Mouse (Mus musculus): ENCODE measurements at regions not wholly inside any gene's neighbourhood (a gene's known extent, or its start where the extent isn't known, plus 50 kb on each side); places are given as distances from the start of the nearest gene placed in this dataset.
A peak's percentile ranks its signal among the peaks of the same experiment; 100 is the strongest.

DNA sequence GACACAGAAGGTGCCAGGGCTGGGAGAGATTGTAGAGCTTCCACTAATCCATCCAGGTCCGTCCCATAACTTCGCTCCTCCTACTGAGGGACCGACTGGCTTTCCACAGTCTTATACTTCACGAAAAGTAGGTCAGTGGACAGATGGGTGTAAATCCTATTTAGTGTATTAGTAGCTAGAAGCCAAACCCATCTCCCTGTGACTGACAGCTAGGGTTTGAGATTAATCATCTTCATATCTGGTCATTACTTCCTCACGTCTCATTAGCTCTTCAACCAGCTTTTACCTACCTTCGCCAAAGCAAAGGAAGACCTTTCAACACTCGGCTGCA lies 60.4 kb upstream of the Scaf11 start:
- peak; percentile 86 for DNase-seq (ENCODE audit: low read depth, low spot score)

DNA sequence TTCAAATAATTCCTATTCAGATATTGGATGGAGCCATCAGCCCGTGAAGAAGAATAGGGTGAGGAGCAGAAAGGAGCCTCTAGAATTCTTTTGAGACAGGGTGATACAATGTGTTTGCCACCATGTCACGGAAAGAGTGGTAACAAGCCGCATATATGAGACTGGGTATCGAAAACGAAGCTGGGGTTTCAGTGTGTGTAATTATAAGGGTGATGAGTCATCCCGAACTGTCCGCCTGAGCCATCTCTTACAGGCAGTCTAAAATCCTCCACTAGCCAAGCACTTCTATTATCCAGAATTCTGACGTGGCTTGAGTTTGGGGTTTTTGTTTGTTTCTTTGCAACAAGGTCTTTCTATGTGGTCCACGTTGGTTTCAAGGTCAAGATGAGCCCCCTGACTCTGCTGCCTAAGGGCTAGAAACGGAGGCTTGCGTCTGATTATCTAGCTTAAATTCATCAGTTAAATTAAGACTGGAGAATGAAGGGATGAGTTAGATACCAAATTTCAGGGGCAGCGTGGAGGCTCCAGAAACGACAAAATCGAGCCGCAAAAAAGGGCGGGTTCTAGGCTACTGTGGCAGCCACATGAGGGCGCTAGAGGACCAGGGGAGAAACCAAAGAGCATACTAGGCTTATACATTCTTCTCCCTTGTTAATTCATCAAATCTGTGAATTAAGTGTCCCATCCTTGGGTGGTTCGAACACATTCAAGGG lies 59.9 kb upstream of the Scaf11 start:
- no peak for DNase-seq (ENCODE audit: low read depth, low spot score)

DNA sequence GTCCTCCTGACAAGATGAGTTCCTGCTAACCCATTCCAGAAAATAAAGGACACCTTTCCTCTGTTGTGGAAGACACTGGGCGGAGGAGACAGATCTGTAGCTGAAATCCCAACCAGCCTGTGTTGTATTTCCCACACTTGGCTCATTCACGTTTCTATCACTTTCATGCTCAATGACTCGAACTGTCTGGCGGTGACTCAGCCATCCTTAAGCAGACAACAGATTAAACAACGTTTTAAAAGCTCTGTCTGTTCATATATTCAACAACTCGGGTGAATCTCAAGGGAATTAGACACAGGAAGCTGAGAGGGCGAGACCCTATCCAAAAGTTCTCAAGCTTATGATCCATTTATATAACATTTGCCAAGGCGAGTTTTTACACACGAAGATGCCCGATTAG lies 57.5 kb upstream of the Scaf11 start:
- no peak for DNase-seq (ENCODE audit: low read depth, low spot score)

DNA sequence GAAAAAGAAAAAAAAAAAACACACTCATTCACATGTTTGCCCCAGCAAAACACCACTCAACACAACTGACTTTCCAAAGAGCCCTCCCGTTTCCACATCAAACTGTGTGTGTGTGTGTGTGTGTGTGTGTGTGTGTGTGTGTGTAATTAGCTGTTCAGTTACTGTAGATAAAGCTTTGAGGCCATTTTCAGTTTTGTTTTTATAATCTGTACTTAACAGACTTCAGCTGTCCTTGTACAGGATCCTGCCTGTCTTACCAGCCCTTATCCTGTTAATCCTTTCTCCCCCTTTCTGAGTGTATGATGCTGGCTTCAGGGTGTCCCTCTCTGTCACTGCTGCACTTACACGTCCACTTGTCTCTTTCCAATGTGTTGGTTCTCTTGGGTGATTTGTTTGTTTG lies 55.0 kb upstream of the Scaf11 start:
- DNase-seq (ENCODE audit: low read depth, low spot score) = peak; percentile 28

DNA sequence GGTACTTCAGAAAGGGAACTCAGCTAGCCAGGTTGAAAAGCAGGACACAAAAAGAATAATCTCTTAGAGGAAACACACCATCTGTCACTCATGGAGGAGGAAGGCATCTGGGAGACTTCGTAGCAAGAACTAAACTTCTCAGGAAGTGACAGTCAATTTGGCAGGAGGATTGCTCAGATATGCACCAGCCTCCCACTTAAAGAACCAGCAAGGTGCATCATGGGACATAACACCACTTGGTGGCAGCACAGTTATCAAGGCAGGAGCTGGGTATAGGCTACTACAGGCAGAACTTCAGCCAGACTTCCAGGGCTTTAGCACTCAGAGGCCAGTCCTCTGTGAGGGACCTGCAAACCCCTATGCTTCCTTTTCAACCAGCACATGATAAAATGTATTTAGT lies 52.0 kb upstream of the Scaf11 start:
- DNase-seq (ENCODE audit: low read depth, low spot score) = no peak

All from retina, postnatal 7 days (tissue).